Mouse (Mus musculus): Measurements from ENCODE around the gene Fopnl. TPM values are rescaled to one million over a fixed set of nuclear protein-coding genes. Genes with fewer than 3 reads are reported as not detected.

Fopnl gene
- total and polyA plus RNA-seq, 2 experiments from 2014 or later = 83.8 to 206 TPM

- H3K27ac ChIP-seq = no peak overlapping the region
- DNase-seq (ENCODE audit: low spot score) (no peak), ATAC-seq (no peak)
- H3K9me3 ChIP-seq (ENCODE audit: low read length) = no peaks in the 10 kb centered on the region
- H3K4me2 ChIP-seq (ENCODE audit: low read depth, low read length) = no peak overlapping the region
- peaks cover 16% of the 10 kb centered on the region; the same call in 1 of the 2 replicates for H3K36me3 ChIP-seq (ENCODE audit: insufficient read depth, low read length)
- H3K4me1 ChIP-seq (ENCODE audit: insufficient read depth, low read length) = no peaks in the 10 kb centered on the region; the same call in 1 of the 2 replicates
- TF ChIP-seq CTCF (IDR thresholded peaks at IDR 0.05; ENCODE audit: low read depth) = no peak
- H3K9ac ChIP-seq (replicated peaks; ENCODE audit: low read length) = no peak overlapping the region
- no peak overlapping the region for H3K4me3 ChIP-seq (ENCODE audit: low read length)
- H3K27me3 ChIP-seq (ENCODE audit: insufficient read depth, low read length) = no peaks in the 10 kb centered on the region
- WGBS = 96% methylated on average over 4 of the region's 4 CpGs
Measured at GRCm38 (mm10) chr16:14297746-14298145, 19.5 kb downstream of the Fopnl start.

GRCm38 (mm10) chr16:14297137-14297536 is 20.1 kb downstream of the Fopnl start:
- Histone ChIP-seq H3K27ac (no peak overlapping the region), H3K4me2 (ENCODE audit: low read depth, low read length) (no peak overlapping the region), H3K4me1 (ENCODE audit: insufficient read depth, low read length) (peaks cover 4% of the 10 kb centered on the region), H3K27me3 (ENCODE audit: insufficient read depth, low read length) (no peaks in the 10 kb centered on the region), H3K9me3 (ENCODE audit: low read length) (no peaks in the 10 kb centered on the region), H3K4me3 (ENCODE audit: low read length) (no peak overlapping the region), H3K9ac (replicated peaks; ENCODE audit: low read length) (no peak overlapping the region), H3K36me3 (ENCODE audit: insufficient read depth, low read length) (peaks cover 15% of the 10 kb centered on the region; the same call in 1 of the 2 replicates)
- ATAC-seq (no peak), DNase-seq (ENCODE audit: low spot score) (no peak)
- 84% methylated on average over 3 of the region's 3 CpGs for WGBS
- no peak for TF ChIP-seq CTCF (IDR thresholded peaks at IDR 0.05; ENCODE audit: low read depth)

DNA sequence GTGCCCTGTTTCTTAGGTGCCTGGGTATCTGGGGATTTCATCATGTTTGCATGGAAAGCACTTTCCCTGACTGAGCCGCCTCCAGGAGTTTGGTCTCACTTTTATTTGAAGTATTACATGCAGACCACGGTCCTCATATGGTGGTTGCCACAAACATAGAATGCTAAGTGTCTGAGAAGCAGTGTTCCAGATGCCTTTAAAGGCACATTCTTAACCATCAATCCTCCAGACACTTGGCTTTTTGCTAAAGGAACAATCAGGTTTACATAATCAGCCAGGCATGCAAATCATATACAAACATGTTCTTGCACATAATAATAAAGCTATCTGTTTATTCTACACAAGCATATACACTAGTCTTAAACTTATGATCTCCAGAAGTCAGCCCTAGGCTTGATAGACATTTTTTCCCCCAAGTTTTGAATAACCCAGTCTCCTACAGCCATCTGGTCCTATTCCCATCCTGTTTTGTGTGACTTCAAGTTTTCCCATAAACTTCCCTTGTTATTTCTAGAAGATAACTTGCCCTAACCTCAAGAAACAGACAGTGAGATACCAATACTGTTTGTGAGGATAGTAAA is 20.6 kb downstream of the Fopnl start:
- H3K27ac ChIP-seq = no peak overlapping the region
- 67% methylated on average over 2 of the region's 2 CpGs for WGBS
- ATAC-seq = no peak

GRCm38 (mm10) chr16:14295291-14295690 is 21.9 kb downstream of the Fopnl start:
- peaks cover 7% of the 10 kb centered on the region; the same call in 1 of the 2 replicates for H3K36me3 ChIP-seq (ENCODE audit: insufficient read depth, low read length)
- no peak for DNase-seq (ENCODE audit: low spot score)
- no peak overlapping the region for H3K4me3 ChIP-seq (ENCODE audit: low read length)
- H3K4me1 ChIP-seq (ENCODE audit: insufficient read depth, low read length) = peaks cover 8% of the 10 kb centered on the region
- H3K9ac ChIP-seq (replicated peaks; ENCODE audit: low read length) = no peak overlapping the region
- no peak for TF ChIP-seq CTCF (IDR thresholded peaks at IDR 0.05; ENCODE audit: low read depth)
- no peak overlapping the region for H3K4me2 ChIP-seq (ENCODE audit: low read depth, low read length)
- no peaks in the 10 kb centered on the region for H3K9me3 ChIP-seq (ENCODE audit: low read length)
- ATAC-seq = no peak
- no peak overlapping the region for H3K27ac ChIP-seq
- WGBS = 89% methylated on average over 2 of the region's 2 CpGs
- no peaks in the 10 kb centered on the region for H3K27me3 ChIP-seq (ENCODE audit: insufficient read depth, low read length)

More for the DNA sequence above, 20.6 kb downstream of the Fopnl start:
- DNase-seq (ENCODE audit: low spot score) = no peak
- Histone ChIP-seq H3K4me1 (ENCODE audit: insufficient read depth, low read length) (peaks cover 8% of the 10 kb centered on the region), H3K9ac (replicated peaks; ENCODE audit: low read length) (no peak overlapping the region), H3K27me3 (ENCODE audit: insufficient read depth, low read length) (no peaks in the 10 kb centered on the region), H3K36me3 (ENCODE audit: insufficient read depth, low read length) (peaks cover 11% of the 10 kb centered on the region; the same call in 1 of the 2 replicates), H3K4me3 (ENCODE audit: low read length) (no peak overlapping the region), H3K9me3 (ENCODE audit: low read length) (no peaks in the 10 kb centered on the region), H3K4me2 (ENCODE audit: low read depth, low read length) (no peak overlapping the region)
- no peak for TF ChIP-seq CTCF (IDR thresholded peaks at IDR 0.05; ENCODE audit: low read depth)

DNA sequence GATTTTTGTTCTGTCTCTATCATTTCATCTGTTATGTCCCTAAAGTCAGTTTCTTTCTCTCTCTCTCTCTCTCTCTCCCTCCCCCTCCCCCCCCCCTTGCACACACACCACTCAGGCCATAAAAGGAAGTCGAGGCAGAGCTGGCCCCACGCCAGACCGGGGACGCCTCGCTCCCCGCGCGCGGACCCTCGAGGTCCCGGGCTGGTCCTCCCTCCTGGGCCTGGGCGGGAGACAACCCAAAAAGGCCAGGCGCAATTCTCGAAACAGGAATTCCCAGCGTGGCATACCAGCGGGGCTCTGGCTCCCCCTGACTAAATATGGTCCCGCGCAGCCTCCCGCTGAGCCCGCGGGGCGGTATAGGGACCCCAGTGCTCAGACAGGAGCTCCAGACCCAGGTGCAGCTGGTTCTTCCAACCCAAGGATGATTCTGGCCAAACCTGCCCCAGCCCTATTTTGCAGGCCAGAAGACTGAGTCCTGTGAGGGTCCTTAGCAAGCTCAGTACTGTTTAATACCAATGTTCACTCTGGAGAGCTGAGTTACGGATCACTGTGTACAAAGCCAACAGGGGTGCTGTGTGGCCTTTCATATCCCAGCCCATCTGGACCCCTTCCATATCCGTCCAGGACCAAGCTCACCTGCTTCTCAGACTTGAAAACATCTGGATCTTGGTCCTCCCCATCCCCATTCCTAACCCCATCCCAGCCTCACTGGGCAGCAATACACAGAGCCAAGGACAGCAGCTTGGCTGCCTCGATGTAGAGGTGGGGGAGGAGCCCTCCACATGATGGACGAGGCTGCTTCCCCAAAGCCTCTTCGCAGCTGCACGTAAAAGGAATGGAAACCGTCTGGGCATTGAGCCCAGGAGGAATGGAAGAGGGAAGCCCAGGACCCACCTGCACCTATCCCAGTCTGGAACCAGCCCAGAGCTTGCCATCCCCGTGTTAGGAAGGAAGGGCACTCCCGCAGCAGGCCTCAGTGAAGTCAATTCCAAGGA is 24.7 kb downstream of the Fopnl start:
- no peaks in the 10 kb centered on the region for H3K27me3 ChIP-seq (ENCODE audit: insufficient read depth, low read length)
- peak overlapping the region; percentile 32 for H3K4me3 ChIP-seq (ENCODE audit: low read length)
- peak; percentile 28 for DNase-seq (ENCODE audit: low spot score)
- no peak for TF ChIP-seq CTCF (IDR thresholded peaks at IDR 0.05; ENCODE audit: low read depth)
- H3K9ac ChIP-seq (replicated peaks; ENCODE audit: low read length) = peak overlapping the region; percentile 30; the same call in 1 of the 2 replicates
- H3K27ac ChIP-seq = no peak overlapping the region
- H3K9me3 ChIP-seq (ENCODE audit: low read length) = no peaks in the 10 kb centered on the region
- H3K36me3 ChIP-seq (ENCODE audit: insufficient read depth, low read length) = no peaks in the 10 kb centered on the region
- peak; percentile 12; the same call in 1 of the 2 replicates for ATAC-seq
- 13% methylated on average over 31 of the region's 31 CpGs for WGBS
- peak overlapping the region; percentile 64 for H3K4me2 ChIP-seq (ENCODE audit: low read depth, low read length)
- H3K4me1 ChIP-seq (ENCODE audit: insufficient read depth, low read length) = peaks cover 8% of the 10 kb centered on the region

DNA sequence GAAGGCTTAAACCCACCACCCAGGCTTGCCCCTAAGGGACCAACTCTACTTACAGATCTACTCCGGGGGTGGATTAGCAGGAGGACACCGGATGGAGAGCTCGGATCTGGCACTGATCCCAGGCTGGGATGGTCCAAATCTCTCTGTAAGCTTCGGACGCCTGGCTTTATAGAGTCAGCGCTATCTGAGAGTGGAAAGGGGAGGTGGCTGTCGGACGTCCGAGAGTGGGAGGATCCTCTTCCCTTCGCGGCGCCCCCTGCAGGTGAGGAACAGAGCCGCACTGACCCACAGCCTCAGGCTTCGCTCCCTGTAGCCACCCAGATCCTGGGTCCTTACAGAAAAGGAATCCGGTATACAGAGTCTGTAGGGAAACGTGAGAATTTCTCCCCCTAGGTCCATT is 26.0 kb downstream of the Fopnl start, which contains the start of gene Myh11:
Gene Myh11 (minus strand): TSS at position 150 of the 400 bp plus-strand sequence.
- Histone ChIP-seq H3K27ac (no peak within 1 kb of the TSS), H3K9me3 (ENCODE audit: low read length) (no peaks in the 10 kb centered on the region), H3K27me3 (ENCODE audit: insufficient read depth, low read length) (no peaks in the 10 kb centered on the region), H3K4me1 (ENCODE audit: insufficient read depth, low read length) (peaks cover 8% of the 10 kb centered on the region), H3K9ac (replicated peaks; ENCODE audit: low read length) (peak within 1 kb of the TSS; percentile 30; the same call in 1 of the 2 replicates), H3K4me2 (ENCODE audit: low read depth, low read length) (peak within 1 kb of the TSS; percentile 64), H3K36me3 (ENCODE audit: insufficient read depth, low read length) (no peaks in the 10 kb centered on the region), H3K4me3 (ENCODE audit: low read length) (peak within 1 kb of the TSS; percentile 32)
- DNase-seq (ENCODE audit: low spot score) (peak; percentile 64), ATAC-seq (peak; percentile 77)
- TF ChIP-seq CTCF (IDR thresholded peaks at IDR 0.05; ENCODE audit: low read depth) = peak; percentile 70
- WGBS = 3% methylated on average over 15 of the region's 16 CpGs

Measured in hindbrain, postnatal 0 days (tissue).